Mouse (Mus musculus) layer of hippocampus, adult 8-10 months (tissue): ENCODE measurements around the gene Itga11. TPM values are rescaled to one million over a fixed set of nuclear protein-coding genes. Genes with fewer than 3 reads are reported as not detected.
"Not testable (repeated sequence)": the region's sequence is repeated elsewhere in the genome, so short reads cannot be mapped to it uniquely, and the experiment has no call there.

Experiments
- DNase-seq, 2 experiments: peaks; one replicate each; pipeline ENCODE4 v3.0.0; 2022; ENCODE audit warnings: low spot score in 2 of 2
- total RNA-seq, 4 experiments: library from RNA; stranded (reverse); gene quantifications; 2 replicates each; pipeline ENCODE4 v1.2.4; 2022

Itga11 gene
- total RNA-seq, 4 experiments from 2014 or later, result 3.5 to 5.7 (median 4.4) TPM

DNA sequence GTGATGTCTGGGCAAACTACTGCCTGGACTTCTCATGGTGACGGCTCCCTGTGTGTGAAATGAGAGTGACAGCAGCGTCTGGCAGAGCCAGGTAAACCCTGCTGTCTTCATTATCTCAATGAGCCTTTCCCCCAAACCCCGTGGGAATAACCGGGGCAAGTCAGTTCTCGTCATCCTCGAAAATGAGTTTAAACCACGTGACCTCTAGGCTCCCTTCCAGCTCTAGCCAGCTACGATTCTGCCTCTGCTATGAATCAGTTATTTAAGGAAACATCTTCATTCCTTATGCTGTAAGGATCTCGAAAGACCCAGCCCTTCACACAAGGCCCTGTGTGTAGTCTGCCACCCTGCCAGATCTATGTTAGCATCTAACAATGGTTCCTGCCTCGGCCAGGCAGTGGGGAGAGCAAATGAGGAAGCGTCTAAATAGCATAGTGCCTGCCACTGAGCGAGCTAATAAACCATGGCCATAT, 139.5 kb downstream of the Itga11 start:
- peak in 1 of 2 experiments; percentile 42 for DNase-seq

DNA sequence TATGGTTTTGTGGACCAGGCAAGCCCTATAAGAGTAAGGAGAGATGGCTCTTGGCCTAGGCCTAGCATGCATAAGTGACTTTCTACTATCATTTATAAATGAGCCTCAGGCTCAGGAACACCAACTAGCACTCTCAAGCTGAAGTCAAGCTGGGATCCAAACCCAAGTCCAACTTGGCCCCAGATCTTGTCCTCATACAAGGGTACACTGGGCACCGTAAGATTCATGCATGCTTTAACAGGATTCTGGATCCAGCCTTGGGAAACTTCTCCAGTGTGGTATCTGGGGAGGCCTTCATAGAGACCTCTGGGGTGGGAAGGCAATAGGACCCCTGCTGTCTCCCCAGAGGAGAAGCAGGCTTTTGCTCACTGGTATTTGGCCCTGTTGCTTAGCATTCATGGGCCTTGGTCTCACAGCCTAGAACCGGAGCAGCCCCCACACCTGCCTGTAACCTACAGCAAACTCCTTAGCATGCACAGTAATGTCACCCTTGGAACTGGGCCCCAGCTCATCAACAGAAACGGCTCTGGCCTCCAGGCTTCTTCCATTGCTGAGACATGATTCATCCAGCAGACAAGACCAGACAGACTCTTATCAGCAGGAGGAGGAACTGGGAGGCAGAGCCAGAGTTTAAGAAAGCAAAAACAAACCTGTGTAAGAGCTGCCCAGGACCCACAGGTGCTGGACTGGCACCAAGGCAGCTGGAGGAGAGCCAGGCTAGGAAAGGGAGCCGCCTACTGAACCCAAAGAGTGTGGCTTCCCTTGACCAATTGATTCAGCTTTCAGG, 140.4 kb downstream of the Itga11 start:
- no peak for DNase-seq

DNA sequence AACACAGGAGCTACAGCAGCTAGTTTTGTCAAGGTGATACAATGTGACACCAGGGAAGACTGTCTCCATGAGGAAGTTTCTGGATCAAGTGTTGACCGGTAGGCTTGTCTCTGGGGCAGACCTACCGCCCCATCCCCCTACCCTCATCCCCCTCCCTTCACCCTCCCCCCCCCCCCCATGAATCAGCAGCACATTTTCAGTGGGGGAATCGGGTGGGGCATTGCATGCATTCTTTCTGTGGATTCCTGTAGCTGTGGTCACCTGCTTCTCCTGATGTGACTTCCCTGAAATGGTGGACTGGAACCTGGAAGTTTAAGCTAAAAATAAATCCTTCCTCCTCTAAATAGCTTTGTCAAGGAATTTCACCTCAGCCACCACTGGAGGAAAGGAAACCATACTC, 141.9 kb downstream of the Itga11 start:
- DNase-seq, result no peak

DNA sequence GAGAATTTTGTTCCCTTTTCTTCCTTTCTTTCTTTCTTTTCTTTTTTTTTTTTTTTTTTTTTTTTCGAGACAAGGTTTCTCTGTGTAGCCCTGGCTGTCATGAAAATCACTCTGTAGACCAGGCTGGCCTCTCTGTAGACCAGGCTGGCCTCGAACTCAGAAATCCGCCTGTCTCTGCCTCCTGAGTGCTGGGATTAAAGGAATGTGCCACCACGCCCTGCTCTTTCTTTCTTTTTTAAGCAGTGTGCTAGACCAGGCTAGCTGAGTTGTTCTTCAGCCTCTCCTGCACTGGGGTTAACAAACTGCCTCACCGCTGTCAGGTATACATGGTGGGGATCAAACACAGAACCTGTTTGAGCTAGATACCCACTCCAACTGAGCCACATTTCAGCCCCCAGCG, 142.3 kb downstream of the Itga11 start:
- not testable (repeated sequence) for DNase-seq

DNA sequence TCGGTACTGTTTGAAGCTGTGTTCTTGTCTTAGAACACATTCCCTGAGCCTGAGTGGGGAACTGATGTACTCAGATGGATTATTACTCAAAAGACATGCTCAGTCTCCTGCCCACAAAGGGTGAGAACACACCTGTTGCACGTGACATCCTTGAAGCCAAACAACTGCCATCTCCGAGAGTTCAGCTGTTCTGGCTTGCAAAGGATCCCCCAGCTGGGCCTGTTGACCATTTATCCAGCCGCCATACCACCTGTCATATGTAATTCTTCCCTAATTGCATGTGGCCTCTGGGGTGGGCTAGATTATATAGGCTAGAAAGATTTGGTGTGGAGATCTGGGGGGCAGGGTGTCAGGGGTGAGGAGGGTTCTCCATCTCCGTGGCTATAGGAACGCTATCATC, 143.2 kb downstream of the Itga11 start:
- no peak for DNase-seq

DNA sequence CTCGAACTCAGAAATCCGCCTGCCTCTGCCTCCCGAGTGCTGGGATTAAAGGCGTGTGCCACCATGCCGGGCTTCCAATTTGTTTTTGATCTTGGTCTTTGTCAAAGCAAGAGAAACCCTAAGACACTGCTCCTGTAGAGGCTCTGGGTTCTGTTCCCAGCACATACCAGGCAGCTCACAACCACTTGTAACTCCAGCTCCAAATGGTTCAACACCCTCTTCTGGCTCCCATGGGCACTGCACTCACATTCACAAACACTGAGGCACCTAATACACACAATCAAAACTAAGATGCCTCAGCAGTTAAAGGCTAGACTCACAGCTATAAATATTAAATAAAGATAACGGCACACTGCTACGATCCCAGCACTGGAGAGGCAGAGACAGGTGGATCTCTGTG, 144.2 kb downstream of the Itga11 start:
- DNase-seq, result no peak

DNA sequence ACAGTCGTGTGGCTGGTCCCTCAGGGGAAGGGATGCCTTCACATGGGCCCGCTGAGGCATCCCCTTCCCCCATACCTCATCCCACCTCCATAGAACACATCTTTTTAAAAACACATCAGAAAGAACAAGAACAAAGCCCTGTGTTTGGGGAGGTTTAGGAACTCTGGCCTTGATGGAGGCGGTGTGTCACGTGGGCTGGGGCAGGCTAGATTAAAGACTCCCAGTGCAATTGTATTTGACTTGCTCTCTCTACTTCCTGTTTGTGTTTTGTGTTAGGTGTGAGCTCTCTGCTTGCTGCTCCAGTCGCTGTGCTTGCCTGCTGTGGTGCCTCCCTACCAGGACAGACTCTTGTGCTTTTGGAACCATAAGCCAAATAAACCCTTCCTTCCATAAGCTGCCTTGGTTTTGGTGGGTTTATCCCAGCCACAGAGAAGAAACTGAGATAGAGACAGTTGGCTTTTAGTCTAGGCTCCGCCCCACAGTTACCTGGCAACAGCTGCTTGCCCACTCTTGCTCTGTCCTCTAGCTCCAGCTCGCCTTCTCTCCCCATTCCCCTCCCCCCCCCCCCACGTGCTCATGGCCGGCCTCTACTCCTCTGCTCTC, 148.3 kb downstream of the Itga11 start:
- no peak for DNase-seq

DNA sequence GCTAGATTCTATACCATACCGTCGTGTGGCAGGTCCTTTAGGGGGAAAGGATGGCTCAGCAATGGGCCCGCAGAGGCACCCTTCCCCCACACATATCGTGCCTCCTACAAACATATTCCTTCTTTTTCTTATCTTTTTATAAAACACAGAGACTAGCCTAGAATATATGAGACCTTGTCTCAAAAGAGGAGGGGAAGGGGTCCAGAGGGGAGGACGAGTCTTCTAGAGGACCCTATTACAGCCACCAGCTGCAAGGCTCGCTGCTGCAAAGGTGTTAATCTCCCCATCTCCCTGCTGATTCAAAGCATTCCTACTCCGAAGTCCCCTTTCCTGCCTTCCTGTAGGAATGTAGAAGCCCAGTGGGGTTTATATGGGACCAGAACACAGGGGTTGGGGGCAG, 148.8 kb downstream of the Itga11 start:
- DNase-seq, result no peak

DNA sequence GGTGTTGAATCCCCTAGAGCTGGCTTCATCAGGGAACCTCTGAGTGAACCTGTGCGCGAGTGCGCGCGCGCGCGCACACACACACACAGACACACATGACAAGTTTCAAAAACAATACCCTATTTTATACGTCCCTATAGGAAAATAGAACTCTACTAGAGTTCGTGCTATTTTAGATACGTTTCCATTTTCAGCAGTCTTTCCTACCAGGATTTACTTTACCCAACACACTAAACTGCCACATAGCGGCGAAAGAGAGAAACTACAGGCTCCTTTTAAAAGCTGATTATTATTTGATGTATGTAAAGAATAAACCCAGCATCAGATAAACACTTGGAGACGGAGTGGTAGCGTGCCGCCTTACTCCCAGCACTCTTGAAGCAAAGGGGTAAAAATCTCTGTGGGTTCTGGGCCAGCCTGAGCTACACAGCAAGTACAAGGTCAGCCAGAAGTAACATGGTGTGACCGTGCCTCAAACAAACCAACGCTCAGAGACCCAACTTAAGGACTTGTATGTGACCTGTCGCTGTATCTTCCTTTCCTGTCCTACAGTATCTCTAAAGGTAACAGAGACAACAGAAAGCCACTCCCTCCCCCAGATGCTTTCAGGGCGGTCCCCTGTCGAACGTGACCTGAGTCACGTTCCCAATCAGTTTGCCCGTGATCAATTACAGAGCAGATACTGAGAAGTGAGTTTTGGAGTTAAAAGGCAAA, 150.5 kb downstream of the Itga11 start:
- no peak for DNase-seq

DNA sequence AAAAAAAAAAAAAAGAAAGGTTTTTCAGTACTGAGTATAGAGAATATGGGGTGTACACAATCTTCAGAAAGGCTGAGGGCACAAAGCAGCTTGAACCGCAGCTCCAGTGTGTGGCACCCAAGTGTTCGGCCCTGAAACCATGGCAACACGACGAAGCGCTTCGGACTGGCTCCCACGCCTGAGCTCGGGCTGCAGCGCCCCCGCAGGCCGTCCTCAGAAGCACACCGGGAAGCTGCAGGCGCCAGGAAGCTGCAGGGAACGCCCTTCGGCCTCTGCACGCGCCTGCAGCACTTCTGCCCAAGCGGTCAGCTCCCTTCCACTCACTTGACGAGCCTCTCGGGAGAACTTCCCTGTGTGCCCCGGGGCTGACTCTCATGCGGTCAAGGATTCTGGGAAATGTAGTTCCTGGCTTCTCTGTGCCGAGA, 151.0 kb downstream of the Itga11 start:
- peak; percentile 93 to 94 for DNase-seq

DNA sequence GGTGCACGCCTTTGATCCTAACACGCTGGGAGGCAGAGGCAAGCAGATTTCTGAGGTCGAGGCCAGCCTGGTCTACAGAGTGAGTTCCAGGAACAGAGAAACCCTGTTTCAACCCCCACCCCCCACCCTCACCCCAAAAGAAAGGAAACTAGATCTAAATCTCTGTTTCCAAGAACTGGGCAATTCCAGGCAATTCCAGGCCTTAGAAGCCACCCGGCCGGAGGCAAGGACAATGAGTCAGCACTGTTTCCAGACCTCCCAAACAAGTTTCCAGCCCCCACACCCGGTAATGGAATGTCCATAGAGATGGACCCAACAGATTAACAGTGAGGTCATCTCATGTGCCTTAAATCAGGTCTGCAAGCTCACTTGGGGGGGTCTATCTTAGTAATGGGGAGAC, 152.3 kb downstream of the Itga11 start:
- DNase-seq, result no peak

Other genes starting within 250 kb of the Itga11 start
- gene Coro2b, start 140.8 kb upstream of the Itga11 start, total RNA-seq, result 100 to 1,000 TPM; 201 to 245 (median 216) TPM
- gene Fem1b, start 134.1 kb downstream of the Itga11 start, total RNA-seq, result 10 to 100 TPM; 85.8 to 99.0 (median 90.4) TPM
- 10 to 100 TPM; 10.2 to 16.0 (median 14.8) TPM for gene Cln6, start 161.0 kb downstream of the Itga11 start, total RNA-seq
- gene Calml4, start 180.3 kb downstream of the Itga11 start, total RNA-seq, result 1 to 10 TPM; 1.2 to 3.0 (median 2.1) TPM